Mouse (Mus musculus) liver, postnatal 0 days (tissue): ENCODE results near the gene Pnldc1.

Source experiments
- CTCF ChIP-seq: sonication (generic); IDR thresholded peaks from 2 replicates; pipeline ENCODE4 v1.5.1; 2016; ENCODE audit warnings: antibody characterized with exemption, low read depth
- EP300 ChIP-seq: IDR thresholded peaks from 2 replicates; pipeline ENCODE4 v1.6.1; 2016; ENCODE audit warnings: antibody characterized with exemption, low read depth, mild to moderate bottlenecking

GRCm38 (mm10) chr17:12941543-12942260 is 31.7 kb upstream of the Pnldc1 start:
- TF ChIP-seq EP300 (no peak), CTCF (no peak)
